Mouse (Mus musculus) midbrain, embryonic 11.5 days (tissue): Measurements from ENCODE around the gene Tulp1. TPM values are rescaled to one million over a fixed set of nuclear protein-coding genes. Genes with fewer than 3 reads are reported as not detected.
A peak's percentile ranks its signal among the peaks of the same experiment; 100 is the strongest.

ENCODE experiments used
- ATAC-seq: fragments of 200-750 bp; cut with Nextera tagmentation; 2 replicates; pipeline ENCODE4 v1.8.0; 2017; ENCODE audit warnings: moderate TSS enrichment, moderate library complexity; ENCODE audit not compliant: low FRiP score
- DNase-seq: peaks from one replicate; pipeline ENCODE4 v3.0.0; 2015; ENCODE audit warnings: low spot score; ENCODE audit errors: missing footprints
- H3K27ac ChIP-seq: fragments of 300-500 bp; sonication (generic); 2 replicates; pipeline ENCODE4 v1.5.1; 2014; ENCODE audit warnings: low read depth, low read length
- H3K27me3 ChIP-seq: fragments of 300-500 bp; sonication (generic); 2 replicates; pipeline ENCODE4 v1.6.1; 2014; ENCODE audit warnings: mild to moderate bottlenecking, low read length, moderate library complexity, mixed read lengths; ENCODE audit not compliant: control insufficient read depth, insufficient read depth
- H3K36me3 ChIP-seq: fragments of 300-500 bp; sonication (generic); 2 replicates; pipeline ENCODE4 v1.6.1; 2014; ENCODE audit warnings: mild to moderate bottlenecking, low read length, moderate library complexity, mixed read lengths; ENCODE audit not compliant: control insufficient read depth, insufficient read depth
- H3K4me1 ChIP-seq: fragments of 300-500 bp; sonication (generic); 2 replicates; pipeline ENCODE4 v1.6.1; 2014; ENCODE audit warnings: low read length; ENCODE audit not compliant: control insufficient read depth, insufficient read depth
- H3K4me2 ChIP-seq: fragments of 300-500 bp; sonication (generic); 2 replicates; pipeline ENCODE4 v1.6.1; 2014; ENCODE audit warnings: mild to moderate bottlenecking, moderate library complexity
- H3K4me3 ChIP-seq: fragments of 300-500 bp; sonication (generic); 2 replicates; pipeline ENCODE4 v1.5.1; 2014; ENCODE audit warnings: low read depth, low read length
- H3K9ac ChIP-seq: fragments of 300-500 bp; sonication (generic); 2 replicates; pipeline ENCODE4 v1.6.1; 2014; ENCODE audit warnings: low read length
- H3K9me3 ChIP-seq: fragments of 300-500 bp; sonication (generic); 2 replicates; pipeline ENCODE4 v1.6.1; 2016; ENCODE audit warnings: low read length; ENCODE audit not compliant: control insufficient read depth
- WGBS: fragments of 180-500 bp; shearing (Covaris S2); extraction: QIAGEN DNeasy Blood & Tissue Kit; methylation state at CpG from one replicate; pipeline ENCODE4 v1.1.7; 2014; 5-methylcytosine and 5-hydroxymethylcytosine counted together
- polyA plus RNA-seq: library from polyadenylated mRNA; unstranded; fragments of >200 nt; fragmentation: Nextera tagmentation; extraction: Ambion mirVana; gene quantifications from 2 replicates; pipeline ENCODE4 v1.2.1, GENCODE M21; 2014

Gene Tulp1
- polyA plus RNA-seq, 1 experiment from 2014 or later: 4.9 TPM

GRCm38 (mm10) chr17:28374494-28374893, 9.5 kb upstream of the Tulp1 start:
- Histone ChIP-seq H3K27me3 (peaks cover 13% of the 10 kb centered on the region), H3K9ac (no peak overlapping the region), H3K4me1 (no peaks in the 10 kb centered on the region), H3K36me3 (no peaks in the 10 kb centered on the region), H3K9me3 (no peaks in the 10 kb centered on the region), H3K4me2 (no peak overlapping the region), H3K27ac (no peak overlapping the region), H3K4me3 (no peak overlapping the region)
- 18% methylated on average over 16 of the region's 16 CpGs for WGBS
- no peak for ATAC-seq
- no peak for DNase-seq

- Histone ChIP-seq H3K4me1 (no peaks in the 10 kb centered on the region), H3K9ac (no peak overlapping the region), H3K27ac (no peak overlapping the region), H3K4me3 (no peak overlapping the region), H3K9me3 (no peaks in the 10 kb centered on the region), H3K4me2 (no peak overlapping the region), H3K27me3 (peaks cover 13% of the 10 kb centered on the region), H3K36me3 (no peaks in the 10 kb centered on the region)
- peak; percentile 92 for DNase-seq
- ATAC-seq: no peak
- WGBS: 14% methylated on average over 10 of the region's 10 CpGs
Observed at GRCm38 (mm10) chr17:28373821-28374220, 8.8 kb upstream of the Tulp1 start.

- WGBS: 63% methylated on average over 1 of the region's 1 CpGs
- H3K9ac ChIP-seq: no peak overlapping the region
- no peak overlapping the region for H3K4me3 ChIP-seq
- H3K4me2 ChIP-seq: no peak overlapping the region
- H3K36me3 ChIP-seq: no peaks in the 10 kb centered on the region
- no peak overlapping the region for H3K27ac ChIP-seq
- no peaks in the 10 kb centered on the region for H3K4me1 ChIP-seq
- DNase-seq: no peak
- no peaks in the 10 kb centered on the region for H3K9me3 ChIP-seq
- no peak for ATAC-seq
- H3K27me3 ChIP-seq: peaks cover 13% of the 10 kb centered on the region
Observed at GRCm38 (mm10) chr17:28371941-28372340, 6.9 kb upstream of the Tulp1 start.

- Histone ChIP-seq H3K4me2 (no peak overlapping the region), H3K27ac (no peak overlapping the region), H3K9me3 (no peaks in the 10 kb centered on the region), H3K4me3 (no peak overlapping the region), H3K36me3 (no peaks in the 10 kb centered on the region), H3K4me1 (no peaks in the 10 kb centered on the region), H3K9ac (no peak overlapping the region), H3K27me3 (peaks cover 13% of the 10 kb centered on the region)
- no peak for ATAC-seq
- WGBS: 76% methylated on average over 2 of the region's 2 CpGs
- DNase-seq: no peak
Observed at GRCm38 (mm10) chr17:28371286-28371685, 6.3 kb upstream of the Tulp1 start.

GRCm38 (mm10) chr17:28369056-28369455, 4.0 kb upstream of the Tulp1 start:
- ATAC-seq: no peak
- no peak overlapping the region for H3K4me3 ChIP-seq
- no peaks in the 10 kb centered on the region for H3K36me3 ChIP-seq
- H3K9me3 ChIP-seq: no peaks in the 10 kb centered on the region
- WGBS: 81% methylated on average over 5 of the region's 5 CpGs
- DNase-seq: no peak
- peaks cover 15% of the 10 kb centered on the region for H3K27me3 ChIP-seq
- peaks cover 5% of the 10 kb centered on the region for H3K4me1 ChIP-seq
- H3K4me2 ChIP-seq: no peak overlapping the region
- no peak overlapping the region for H3K9ac ChIP-seq
- H3K27ac ChIP-seq: no peak overlapping the region

- peak; percentile 95 for DNase-seq
- Histone ChIP-seq H3K36me3 (no peaks in the 10 kb centered on the region), H3K4me1 (peaks cover 10% of the 10 kb centered on the region), H3K27me3 (peaks cover 21% of the 10 kb centered on the region), H3K9me3 (no peaks in the 10 kb centered on the region), H3K4me2 (no peak overlapping the region), H3K9ac (no peak overlapping the region), H3K27ac (no peak overlapping the region), H3K4me3 (no peak overlapping the region)
- no peak for ATAC-seq
- 5% methylated on average over 13 of the region's 13 CpGs for WGBS
Observed at GRCm38 (mm10) chr17:28368449-28368848, 3.4 kb upstream of the Tulp1 start.

GRCm38 (mm10) chr17:28363507-28363906, 1.5 kb downstream of the Tulp1 start:
- no peak for ATAC-seq
- Histone ChIP-seq H3K4me3 (no peak overlapping the region), H3K27ac (no peak overlapping the region), H3K9ac (no peak overlapping the region), H3K4me1 (peaks cover 22% of the 10 kb centered on the region), H3K36me3 (no peaks in the 10 kb centered on the region), H3K27me3 (peaks cover 44% of the 10 kb centered on the region), H3K4me2 (peak overlapping the region; percentile 64; the same call in 1 of the 2 replicates), H3K9me3 (no peaks in the 10 kb centered on the region)
- DNase-seq: peak; percentile 90
- 4% methylated on average over 6 of the region's 6 CpGs for WGBS

GRCm38 (mm10) chr17:28362653-28363292, 2.2 kb downstream of the Tulp1 start:
- Histone ChIP-seq H3K9me3 (no peaks in the 10 kb centered on the region), H3K36me3 (no peaks in the 10 kb centered on the region), H3K4me3 (peak overlapping the region; percentile 30), H3K27ac (no peak overlapping the region), H3K4me2 (peak overlapping the region; percentile 64), H3K27me3 (peaks cover 47% of the 10 kb centered on the region), H3K9ac (peak overlapping the region; percentile 54), H3K4me1 (peaks cover 22% of the 10 kb centered on the region)
- ATAC-seq: peak; percentile 38; the same call in 1 of the 2 replicates
- DNase-seq: peak; percentile 96
- WGBS: under 1% methylated on average over 25 of the region's 25 CpGs

- DNase-seq: peak; percentile 90
Observed at GRCm38 (mm10) chr17:28361921-28362652, 2.9 kb downstream of the Tulp1 start.

More at GRCm38 (mm10) chr17:28361921-28362652, 2.9 kb downstream of the Tulp1 start:
- Histone ChIP-seq H3K9ac (peak overlapping the region; percentile 54), H3K27ac (no peak overlapping the region), H3K4me1 (peaks cover 22% of the 10 kb centered on the region), H3K27me3 (peaks cover 47% of the 10 kb centered on the region), H3K4me2 (peak overlapping the region; percentile 64), H3K9me3 (no peaks in the 10 kb centered on the region), H3K4me3 (peak overlapping the region; percentile 30), H3K36me3 (no peaks in the 10 kb centered on the region)
- ATAC-seq: no peak
- 35% methylated on average over 11 of the region's 11 CpGs for WGBS
